7 mouse cellular contexts compared by ENCODE assay signal in genomic region chr2:90580236-90581005, GRCm38 (mm10). TPM values are rescaled to one million over a fixed set of nuclear protein-coding genes. Genes with fewer than 3 reads are reported as not detected.
DNase-seq lines count a peak whose midpoint lies in the region; ATAC-seq and TF ChIP-seq lines count a peak whose summit lies in the region.

Gene Ptprj, minus strand, starts transcription at chr2:90580647.

- H3K36me3 ChIP-seq in embryonic facial prominence, embryonic 10.5 days (replicated peaks): no peaks in the 10 kb centered on the region
- H3K36me3 ChIP-seq in intestine, postnatal 0 days (ENCODE audit: control insufficient read depth, insufficient read depth): no peaks in the 10 kb centered on the region
- no peaks in the 10 kb centered on the region for H3K36me3 ChIP-seq in limb, embryonic 11.5 days (ENCODE audit: control insufficient read depth, insufficient read depth, low read length)
- H3K36me3 ChIP-seq in midbrain, embryonic 11.5 days (ENCODE audit: control insufficient read depth, insufficient read depth, low read length): no peaks in the 10 kb centered on the region

- H3K4me2 ChIP-seq in intestine, postnatal 0 days (replicated peaks; ENCODE audit: low read depth): peak within 1 kb of the TSS; percentile 99
- H3K4me2 ChIP-seq in limb, embryonic 11.5 days (ENCODE audit: low read depth, severe bottlenecking): peak within 1 kb of the TSS; percentile 99
- peak within 1 kb of the TSS; percentile 99 for H3K4me2 ChIP-seq in midbrain, embryonic 11.5 days

- H3K9ac ChIP-seq in intestine, postnatal 0 days (ENCODE audit: low read depth, low read length): peak within 1 kb of the TSS; percentile 84
- peak within 1 kb of the TSS; percentile 51 for H3K9ac ChIP-seq in limb, embryonic 11.5 days (ENCODE audit: low read length)
- H3K9ac ChIP-seq in midbrain, embryonic 11.5 days (ENCODE audit: low read length): peak within 1 kb of the TSS; percentile 84

- peaks cover 21% of the 10 kb centered on the region; the same call in 1 of the 2 replicates for H3K27me3 ChIP-seq in embryonic facial prominence, embryonic 10.5 days (replicated peaks; ENCODE audit: low read depth, poor library complexity, severe bottlenecking)
- 0 out of 2 replicates have a peak, but pooled peaks cover 3% of the 10 kb centered on the region for H3K27me3 ChIP-seq in intestine, postnatal 0 days (replicated peaks; ENCODE audit: control insufficient read depth, insufficient read depth, low read length)
- no peaks in the 10 kb centered on the region for H3K27me3 ChIP-seq in limb, embryonic 11.5 days (ENCODE audit: control insufficient read depth, insufficient read depth, low read length)
- peaks cover 2% of the 10 kb centered on the region; the same call in 1 of the 2 replicates for H3K27me3 ChIP-seq in midbrain, embryonic 11.5 days (ENCODE audit: control insufficient read depth, insufficient read depth, low read length)

- H3K4me1 ChIP-seq in embryonic facial prominence, embryonic 10.5 days: peaks cover 30% of the 10 kb centered on the region
- H3K4me1 ChIP-seq in intestine, postnatal 0 days (replicated peaks; ENCODE audit: control insufficient read depth, insufficient read depth, low read length): peaks cover 4% of the 10 kb centered on the region; the same call in 1 of the 2 replicates
- H3K4me1 ChIP-seq in limb, embryonic 11.5 days (ENCODE audit: control insufficient read depth, insufficient read depth, low read length): peaks cover 3% of the 10 kb centered on the region; the same call in 1 of the 2 replicates
- H3K4me1 ChIP-seq in midbrain, embryonic 11.5 days (ENCODE audit: control insufficient read depth, insufficient read depth, low read length): peaks cover 7% of the 10 kb centered on the region

- under 1% methylated on average over 100 of the region's 100 CpGs for WGBS in embryonic facial prominence, embryonic 10.5 days
- WGBS in intestine, postnatal 0 days: under 1% methylated on average over 52 of the region's 100 CpGs
- under 1% methylated on average over 87 of the region's 100 CpGs for WGBS in limb, embryonic 11.5 days
- WGBS in midbrain, embryonic 11.5 days: 0% methylated on average over 64 of the region's 100 CpGs

- no peaks in the 10 kb centered on the region for H3K9me3 ChIP-seq in embryonic facial prominence, embryonic 10.5 days
- no peaks in the 10 kb centered on the region for H3K9me3 ChIP-seq in intestine, postnatal 0 days (ENCODE audit: control insufficient read depth)
- no peaks in the 10 kb centered on the region for H3K9me3 ChIP-seq in limb, embryonic 11.5 days (ENCODE audit: control insufficient read depth, low read length)
- no peaks in the 10 kb centered on the region for H3K9me3 ChIP-seq in midbrain, embryonic 11.5 days (ENCODE audit: control insufficient read depth, low read length)

- ATAC-seq in intestine, postnatal 0 days: peak; percentile 75
- ATAC-seq in limb, embryonic 11.5 days (ENCODE audit: insufficient number of reproducible peaks, low FRiP score, low TSS enrichment, low read depth): peak; percentile 88
- peak; percentile 90 for ATAC-seq in midbrain, embryonic 11.5 days (ENCODE audit: low FRiP score)

- peak within 1 kb of the TSS; percentile 94 for H3K27ac ChIP-seq in embryonic facial prominence, embryonic 10.5 days (replicated peaks)
- peak within 1 kb of the TSS; percentile 88 for H3K27ac ChIP-seq in intestine, postnatal 0 days (ENCODE audit: low read depth, low read length)
- H3K27ac ChIP-seq in limb, embryonic 11.5 days (replicated peaks; ENCODE audit: low read depth, low read length): 0 out of 2 replicates have a peak within 1 kb of the TSS, but pooled peaks have one; percentile 42
- peak within 1 kb of the TSS; percentile 8 for H3K27ac ChIP-seq in midbrain, embryonic 11.5 days (ENCODE audit: low read depth, low read length)

- peak within 1 kb of the TSS; percentile 88 for H3K4me3 ChIP-seq in embryonic facial prominence, embryonic 10.5 days
- peak within 1 kb of the TSS; percentile 83 for H3K4me3 ChIP-seq in intestine, postnatal 0 days (ENCODE audit: low read depth, low read length)
- H3K4me3 ChIP-seq in limb, embryonic 11.5 days (ENCODE audit: low read depth, low read length): peak within 1 kb of the TSS; percentile 65
- H3K4me3 ChIP-seq in midbrain, embryonic 11.5 days (ENCODE audit: low read depth, low read length): peak within 1 kb of the TSS; percentile 67

- 0 out of 2 replicates have a peak, but pooled peaks have one; percentile 2 for TF ChIP-seq CTCF in intestine, postnatal 0 days (IDR thresholded peaks at IDR 0.05; ENCODE audit: low read depth)

- DNase-seq in adrenal gland, postnatal 25 days: peak; percentile 75
- DNase-seq in embryonic facial prominence, embryonic 10.5 days (ENCODE audit: low spot score): peak; percentile 81
- DNase-seq in heart, adult 11 months: peak; percentile 99
- peak; percentile 78 for DNase-seq in limb, embryonic 11.5 days (ENCODE audit: low spot score)
- DNase-seq in midbrain, embryonic 11.5 days (ENCODE audit: low spot score, missing footprints): peak; percentile 98
- DNase-seq in skeletal muscle tissue, adult 2 months (ENCODE audit: low read depth, low spot score): peak; percentile 39

RNA-seq across cellular contexts. Expression of gene Ptprj, which starts in this region (rescaled TPM):
- 16.0 and 17.4 TPM in 2 replicates for total RNA-seq in adrenal gland, postnatal 25 days (2021)
- polyA plus RNA-seq in embryonic facial prominence, embryonic 10.5 days (2016; fragmentation: Nextera tagmentation; extraction: Ambion mirVana): 2.4 and 2.7 TPM in 2 replicates
- 3.5 and 4.0 TPM in 2 replicates for polyA plus RNA-seq in intestine, postnatal 0 days (2015; fragmentation: Nextera tagmentation; extraction: Ambion mirVana)
- polyA plus RNA-seq in limb, embryonic 11.5 days (2014; fragmentation: Nextera tagmentation; extraction: Ambion mirVana): 1.4 TPM in 2 replicates
- polyA plus RNA-seq in midbrain, embryonic 11.5 days (2014; fragmentation: Nextera tagmentation; extraction: Ambion mirVana): 2.9 and 3.1 TPM in 2 replicates

Comparison
In these comparisons a context has a peak if more than half of its experiments do, and no peak if none do; other contexts are left out.
1. Peak in every context shown above with its lines: DNase-seq, ATAC-seq, H3K4me3 ChIP-seq and H3K27ac ChIP-seq.
2. DNase-seq: peak in every context shown above with its lines; median percentile 99 in heart, adult 11 months; 98 in midbrain, embryonic 11.5 days; 81 in embryonic facial prominence, embryonic 10.5 days; 78 in limb, embryonic 11.5 days; 75 in adrenal gland, postnatal 25 days; 39 in skeletal muscle tissue, adult 2 months.
3. H3K27ac ChIP-seq: peak in every context shown above with its lines; median percentile 94 in embryonic facial prominence, embryonic 10.5 days; 88 in intestine, postnatal 0 days; 42 in limb, embryonic 11.5 days; 8 in midbrain, embryonic 11.5 days.